Mouse (Mus musculus) hindbrain, postnatal 0 days (tissue): ENCODE measurements at regions not wholly inside any gene's neighbourhood (a gene's known extent, or its start where the extent isn't known, plus 50 kb on each side); places are given as distances from the start of the nearest gene placed in this dataset.

Source experiments
- ATAC-seq: fragments of 200-750 bp; cut with Nextera tagmentation; 2 replicates; pipeline ENCODE4 v1.8.0; 2017; ENCODE audit warnings: mild to moderate bottlenecking, moderate TSS enrichment, moderate library complexity
- DNase-seq: peaks from one replicate; pipeline ENCODE4 v3.0.0-alpha.2; 2015; ENCODE audit warnings: low spot score
- H3K27ac ChIP-seq: fragments of 300-500 bp; sonication (generic); 2 replicates; pipeline ENCODE4 v1.5.1; 2014; ENCODE audit warnings: mild to moderate bottlenecking
- H3K27me3 ChIP-seq: fragments of 300-500 bp; sonication (generic); 2 replicates; pipeline ENCODE4 v1.6.1; 2014; ENCODE audit warnings: low read length, mixed read lengths; ENCODE audit not compliant: insufficient read depth
- H3K36me3 ChIP-seq: fragments of 300-500 bp; sonication (generic); 2 replicates; pipeline ENCODE4 v1.6.1; 2014; ENCODE audit warnings: low read length, mixed read lengths; ENCODE audit not compliant: insufficient read depth
- H3K4me1 ChIP-seq: fragments of 300-500 bp; sonication (generic); 2 replicates; pipeline ENCODE4 v1.6.1; 2014; ENCODE audit warnings: antibody characterized with exemption, low read length, mixed read lengths; ENCODE audit not compliant: insufficient read depth
- H3K4me2 ChIP-seq: fragments of 300-500 bp; sonication (generic); 2 replicates; pipeline ENCODE4 v1.6.1; 2014; ENCODE audit warnings: low read depth, mild to moderate bottlenecking, low read length, moderate library complexity, mixed read lengths
- H3K4me3 ChIP-seq: fragments of 300-500 bp; sonication (generic); 2 replicates; pipeline ENCODE4 v1.5.1; 2014; ENCODE audit warnings: low read length
- H3K9ac ChIP-seq: fragments of 300-500 bp; sonication (generic); replicated peaks from 2 replicates; pipeline ENCODE4 v1.6.1; 2014; ENCODE audit warnings: mild to moderate bottlenecking, low read length, moderate library complexity, mixed read lengths
- H3K9me3 ChIP-seq: fragments of 300-500 bp; sonication (generic); 2 replicates; pipeline ENCODE4 v1.6.1; 2016; ENCODE audit warnings: low read length, mixed read lengths
- CTCF ChIP-seq: IDR thresholded peaks from 2 replicates; pipeline ENCODE4 v1.5.1; 2016; ENCODE audit warnings: antibody characterized with exemption, control low read depth, low read depth
- WGBS: fragments of 180-500 bp; shearing (Covaris S2); extraction: QIAGEN DNeasy Blood & Tissue Kit; methylation state at CpG from one replicate; pipeline ENCODE4 v1.1.7; 2014; 5-methylcytosine and 5-hydroxymethylcytosine counted together

DNA sequence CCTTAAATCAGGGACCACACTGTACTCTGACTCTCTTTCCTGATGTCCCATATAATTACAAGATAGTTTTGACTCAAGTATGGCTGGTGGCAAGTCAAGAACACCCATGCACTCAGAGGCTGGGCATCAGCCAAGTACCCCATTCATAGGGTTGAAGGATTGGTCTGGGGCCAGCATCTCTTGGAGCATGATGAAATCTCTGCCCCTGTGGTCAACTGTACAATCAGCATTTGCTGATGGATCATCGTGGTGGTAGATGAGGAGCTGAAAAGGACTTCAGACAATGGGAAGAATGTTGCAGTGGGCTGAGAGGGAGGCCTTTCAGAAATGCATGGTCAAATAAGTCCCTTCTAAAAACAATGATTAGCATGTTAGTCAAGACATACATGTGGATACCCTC is 128.6 kb upstream of the Ncam1 start:
- peaks cover 17% of the 10 kb centered on the region for H3K4me1 ChIP-seq
- no peak overlapping the region for H3K27ac ChIP-seq
- H3K36me3 ChIP-seq: no peaks in the 10 kb centered on the region
- H3K27me3 ChIP-seq: no peaks in the 10 kb centered on the region
- H3K4me3 ChIP-seq: no peak overlapping the region
- no peak overlapping the region for H3K4me2 ChIP-seq
- no peaks in the 10 kb centered on the region for H3K9me3 ChIP-seq
- ATAC-seq: 0 out of 2 replicates have a peak, but pooled peaks have one; percentile 40
- TF ChIP-seq CTCF: no peak
- peak; percentile 66 for DNase-seq
- no peak overlapping the region for H3K9ac ChIP-seq
- WGBS: 32% methylated on average over 1 of the region's 1 CpGs

DNA sequence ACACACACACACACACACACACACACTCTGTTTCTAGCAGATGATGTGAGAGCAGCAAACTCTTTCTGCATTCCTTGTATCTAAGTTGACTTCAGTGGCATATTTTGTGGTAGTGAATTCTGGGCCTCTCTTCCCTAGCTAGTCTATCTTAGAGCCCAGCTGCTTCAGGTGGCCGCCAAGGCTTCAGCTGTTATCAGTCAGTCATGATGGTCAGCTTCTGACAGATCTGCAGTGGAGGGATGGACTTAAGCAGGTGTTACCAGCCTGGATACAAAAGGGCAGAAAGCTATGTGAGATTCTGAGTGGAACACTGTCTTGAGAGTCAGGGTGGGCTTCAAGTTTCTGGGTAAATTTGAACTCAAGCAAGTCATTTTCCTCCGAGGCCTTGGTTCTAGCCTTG is 127.1 kb upstream of the Ncam1 start:
- Histone ChIP-seq H3K36me3 (no peaks in the 10 kb centered on the region), H3K4me3 (no peak overlapping the region), H3K27me3 (no peaks in the 10 kb centered on the region), H3K4me1 (peaks cover 17% of the 10 kb centered on the region), H3K9ac (no peak overlapping the region), H3K27ac (no peak overlapping the region), H3K9me3 (no peaks in the 10 kb centered on the region), H3K4me2 (no peak overlapping the region)
- 97% methylated on average over 2 of the region's 2 CpGs for WGBS
- ATAC-seq (no peak), DNase-seq (no peak)
- TF ChIP-seq CTCF: no peak

- Histone ChIP-seq H3K36me3 (no peaks in the 10 kb centered on the region), H3K27ac (no peak overlapping the region), H3K4me2 (no peak overlapping the region), H3K9ac (no peak overlapping the region), H3K27me3 (no peaks in the 10 kb centered on the region), H3K4me3 (no peak overlapping the region), H3K9me3 (no peaks in the 10 kb centered on the region), H3K4me1 (peaks cover 17% of the 10 kb centered on the region)
- 32% methylated on average over 4 of the region's 4 CpGs for WGBS
- ATAC-seq (peak; percentile 56), DNase-seq (peak; percentile 61)
- no peak; the same call in 1 of the 2 replicates for TF ChIP-seq CTCF
These were observed 125.3 kb upstream of the Ncam1 start for GRCm38 (mm10) chr9:49923981-49924501.

- ATAC-seq (no peak), DNase-seq (peak; percentile 46)
- TF ChIP-seq CTCF: no peak
- Histone ChIP-seq H3K4me1 (peaks cover 17% of the 10 kb centered on the region), H3K36me3 (no peaks in the 10 kb centered on the region), H3K4me3 (no peak overlapping the region), H3K27me3 (no peaks in the 10 kb centered on the region), H3K9ac (no peak overlapping the region), H3K4me2 (no peak overlapping the region), H3K9me3 (no peaks in the 10 kb centered on the region), H3K27ac (no peak overlapping the region)
- WGBS: 27% methylated on average over 3 of the region's 3 CpGs
These were observed 124.0 kb upstream of the Ncam1 start for GRCm38 (mm10) chr9:49922770-49923169.

DNA sequence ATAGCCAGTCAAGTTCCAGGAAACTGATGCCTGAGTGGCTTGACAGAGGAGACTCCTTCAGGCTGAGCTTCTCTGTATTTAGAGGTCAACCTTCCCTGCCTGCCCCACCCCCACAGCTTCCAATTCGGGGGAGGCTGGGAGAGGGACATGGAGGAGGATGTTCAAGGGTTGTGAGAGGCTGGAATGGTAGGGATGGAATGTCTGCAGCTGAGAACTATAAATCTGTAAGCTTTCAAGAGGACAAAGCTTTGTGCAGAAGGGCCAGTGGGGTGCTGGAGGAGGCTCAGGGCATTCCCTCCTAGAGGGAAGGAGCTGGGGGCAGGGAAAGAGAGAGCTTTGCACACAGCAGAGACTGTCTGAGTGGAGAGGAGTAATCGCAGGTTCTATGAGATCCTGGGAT is 123.4 kb upstream of the Ncam1 start:
- H3K4me2 ChIP-seq: no peak overlapping the region
- no peak overlapping the region for H3K4me3 ChIP-seq
- TF ChIP-seq CTCF: no peak
- H3K9ac ChIP-seq: no peak overlapping the region
- no peaks in the 10 kb centered on the region for H3K9me3 ChIP-seq
- peak overlapping the region; percentile 8; the same call in 1 of the 2 replicates for H3K27ac ChIP-seq
- DNase-seq (no peak), ATAC-seq (no peak)
- no peaks in the 10 kb centered on the region for H3K36me3 ChIP-seq
- no peaks in the 10 kb centered on the region for H3K27me3 ChIP-seq
- H3K4me1 ChIP-seq: peaks cover 17% of the 10 kb centered on the region
- WGBS: 22% methylated on average over 2 of the region's 2 CpGs

GRCm38 (mm10) chr9:49921306-49921705 is 122.6 kb upstream of the Ncam1 start:
- no peak overlapping the region for H3K9ac ChIP-seq
- no peak overlapping the region for H3K27ac ChIP-seq
- no peaks in the 10 kb centered on the region for H3K27me3 ChIP-seq
- no peak overlapping the region for H3K4me3 ChIP-seq
- 64% methylated on average over 3 of the region's 3 CpGs for WGBS
- DNase-seq (no peak), ATAC-seq (no peak)
- no peak for TF ChIP-seq CTCF
- H3K4me2 ChIP-seq: no peak overlapping the region
- H3K4me1 ChIP-seq: peaks cover 17% of the 10 kb centered on the region
- H3K36me3 ChIP-seq: no peaks in the 10 kb centered on the region
- H3K9me3 ChIP-seq: no peaks in the 10 kb centered on the region

- H3K27me3 ChIP-seq: no peaks in the 10 kb centered on the region
- H3K9ac ChIP-seq: no peak overlapping the region
- H3K4me2 ChIP-seq: no peak overlapping the region
- DNase-seq (peak; percentile 40), ATAC-seq (peak; percentile 77)
- H3K9me3 ChIP-seq: no peaks in the 10 kb centered on the region
- TF ChIP-seq CTCF: no peak
- H3K4me3 ChIP-seq: no peak overlapping the region
- WGBS: 52% methylated on average over 4 of the region's 4 CpGs
- no peak overlapping the region for H3K27ac ChIP-seq
- H3K4me1 ChIP-seq: no peaks in the 10 kb centered on the region
- no peaks in the 10 kb centered on the region for H3K36me3 ChIP-seq
These were observed 116.5 kb upstream of the Ncam1 start for GRCm38 (mm10) chr9:49915046-49915719.
